Mouse (Mus musculus) liver, postnatal 0 days (tissue): Measurements from ENCODE around the gene Pilra.

Source experiments
- CTCF ChIP-seq: sonication (generic); IDR thresholded peaks from 2 replicates; pipeline ENCODE4 v1.5.1; 2016; ENCODE audit warnings: antibody characterized with exemption, low read depth
- EP300 ChIP-seq: IDR thresholded peaks from 2 replicates; pipeline ENCODE4 v1.6.1; 2016; ENCODE audit warnings: antibody characterized with exemption, low read depth, mild to moderate bottlenecking

- TF ChIP-seq CTCF (no peak), EP300 (no peak)
Measured at GRCm38 (mm10) chr5:137808316-137808715, 27.8 kb downstream of the Pilra start.
